Mouse (Mus musculus): ENCODE measurements around the gene Qpct. TPM values are rescaled to one million over a fixed set of nuclear protein-coding genes. Genes with fewer than 3 reads are reported as not detected.

Qpct gene
- not detected in 4 replicates for total RNA-seq (2023)

GRCm38 (mm10) chr17:79051606-79052005 is at the start of gene Qpct:
Gene Qpct (plus strand): TSS chr17:79051906.

GRCm38 (mm10) chr17:79020208-79020983 is 31.3 kb upstream of the Qpct start, which contains the start of gene Prkd3:
Gene Prkd3 (minus strand): TSS chr17:79020816.

Other genes starting within 250 kb of the Qpct start
- 32.0 to 32.5 TPM (median 32.2 TPM) in 4 replicates for gene Heatr5b, start 216.5 kb upstream of the Qpct start, total RNA-seq (2023)
- 25.7 to 40.6 TPM (median 34.8 TPM) in 4 replicates for gene Gpatch11, start 216.3 kb upstream of the Qpct start, total RNA-seq (2023)
- 30.0 to 34.8 TPM (median 33.6 TPM) in 4 replicates for gene Eif2ak2, start 169.3 kb upstream of the Qpct start, total RNA-seq (2023)
- gene Sult6b1, start 144.9 kb upstream of the Qpct start, total RNA-seq (2023): not detected in 4 replicates
- 8.2 to 13.0 TPM (median 10.2 TPM) in 4 replicates for gene Cebpzos, start 135.4 kb upstream of the Qpct start, total RNA-seq (2023)
- gene Cebpz, start 114.8 kb upstream of the Qpct start, total RNA-seq (2023): 109 to 119 TPM (median 114 TPM) in 4 replicates
- gene Ndufaf7, start 114.8 kb upstream of the Qpct start, total RNA-seq (2023): 16.1 to 24.2 TPM (median 20.0 TPM) in 4 replicates
- gene Prkd3, start 31.1 kb upstream of the Qpct start, total RNA-seq (2023): 44.4 to 48.0 TPM (median 45.2 TPM) in 4 replicates

Data from B cell, adult 62 days (primary cell).